Mouse (Mus musculus) midbrain, embryonic 11.5 days (tissue): Measurements from ENCODE around the gene Trabd. TPM values are rescaled to one million over a fixed set of nuclear protein-coding genes. Genes with fewer than 3 reads are reported as not detected.

Experiments
- ATAC-seq: fragments of 200-750 bp; cut with Nextera tagmentation; 2 replicates; pipeline ENCODE4 v1.8.0; 2017; ENCODE audit warnings: moderate TSS enrichment, moderate library complexity; ENCODE audit not compliant: low FRiP score
- DNase-seq: peaks from one replicate; pipeline ENCODE4 v3.0.0; 2015; ENCODE audit warnings: low spot score; ENCODE audit errors: missing footprints
- H3K27ac ChIP-seq: fragments of 300-500 bp; sonication (generic); 2 replicates; pipeline ENCODE4 v1.5.1; 2014; ENCODE audit warnings: low read depth, low read length
- H3K27me3 ChIP-seq: fragments of 300-500 bp; sonication (generic); 2 replicates; pipeline ENCODE4 v1.6.1; 2014; ENCODE audit warnings: mild to moderate bottlenecking, low read length, moderate library complexity, mixed read lengths; ENCODE audit not compliant: control insufficient read depth, insufficient read depth
- H3K36me3 ChIP-seq: fragments of 300-500 bp; sonication (generic); 2 replicates; pipeline ENCODE4 v1.6.1; 2014; ENCODE audit warnings: mild to moderate bottlenecking, low read length, moderate library complexity, mixed read lengths; ENCODE audit not compliant: control insufficient read depth, insufficient read depth
- H3K4me1 ChIP-seq: fragments of 300-500 bp; sonication (generic); 2 replicates; pipeline ENCODE4 v1.6.1; 2014; ENCODE audit warnings: low read length; ENCODE audit not compliant: control insufficient read depth, insufficient read depth
- H3K4me2 ChIP-seq: fragments of 300-500 bp; sonication (generic); 2 replicates; pipeline ENCODE4 v1.6.1; 2014; ENCODE audit warnings: mild to moderate bottlenecking, moderate library complexity
- H3K4me3 ChIP-seq: fragments of 300-500 bp; sonication (generic); 2 replicates; pipeline ENCODE4 v1.5.1; 2014; ENCODE audit warnings: low read depth, low read length
- H3K9ac ChIP-seq: fragments of 300-500 bp; sonication (generic); 2 replicates; pipeline ENCODE4 v1.6.1; 2014; ENCODE audit warnings: low read length
- H3K9me3 ChIP-seq: fragments of 300-500 bp; sonication (generic); 2 replicates; pipeline ENCODE4 v1.6.1; 2016; ENCODE audit warnings: low read length; ENCODE audit not compliant: control insufficient read depth
- WGBS: fragments of 180-500 bp; shearing (Covaris S2); extraction: QIAGEN DNeasy Blood & Tissue Kit; methylation state at CpG from one replicate; pipeline ENCODE4 v1.1.7; 2014; 5-methylcytosine and 5-hydroxymethylcytosine counted together
- polyA plus RNA-seq: library from polyadenylated mRNA; unstranded; fragments of >200 nt; fragmentation: Nextera tagmentation; extraction: Ambion mirVana; gene quantifications from 2 replicates; pipeline ENCODE4 v1.2.1, GENCODE M21; 2014

The Trabd gene
- polyA plus RNA-seq, 1 experiment from 2014 or later: 43.2 TPM

DNA sequence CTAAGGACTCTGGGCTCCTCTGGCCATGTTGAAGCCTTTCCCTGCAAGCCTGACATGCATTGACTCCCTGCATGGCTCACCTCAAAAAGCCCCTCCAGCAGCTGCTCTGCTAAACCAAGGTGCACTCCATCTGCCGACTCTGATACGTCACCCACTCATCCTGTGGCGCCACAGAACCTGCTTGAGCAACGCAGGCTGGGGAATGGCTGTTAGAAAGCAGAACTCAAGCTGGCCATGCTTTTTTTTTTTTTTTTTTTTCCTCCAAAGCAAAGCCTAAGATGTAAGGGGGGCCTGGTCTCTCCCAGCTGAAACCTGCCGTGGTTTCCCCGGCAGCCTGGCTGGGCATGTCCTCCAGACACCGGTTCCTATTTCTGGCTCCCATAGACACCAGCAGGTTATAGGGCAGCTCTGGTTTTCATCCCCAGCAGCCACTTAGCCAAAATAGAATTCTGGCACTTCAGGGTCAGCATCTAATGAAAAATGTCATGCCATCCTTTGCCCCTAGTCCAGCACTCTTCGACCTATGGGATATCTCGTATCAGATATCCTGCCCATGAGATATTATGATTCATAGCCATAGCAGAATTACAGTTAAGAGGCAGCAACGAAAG lies 826 bp upstream of the Trabd start:
- no peak overlapping the region for H3K4me3 ChIP-seq
- peaks cover 22% of the 10 kb centered on the region for H3K4me1 ChIP-seq
- H3K4me2 ChIP-seq: no peak overlapping the region
- WGBS: 88% methylated on average over 10 of the region's 10 CpGs
- H3K9ac ChIP-seq: no peak overlapping the region
- H3K36me3 ChIP-seq: no peaks in the 10 kb centered on the region
- peaks cover 2% of the 10 kb centered on the region for H3K27me3 ChIP-seq
- DNase-seq (no peak), ATAC-seq (no peak)
- no peaks in the 10 kb centered on the region for H3K9me3 ChIP-seq
- H3K27ac ChIP-seq: no peak overlapping the region

DNA sequence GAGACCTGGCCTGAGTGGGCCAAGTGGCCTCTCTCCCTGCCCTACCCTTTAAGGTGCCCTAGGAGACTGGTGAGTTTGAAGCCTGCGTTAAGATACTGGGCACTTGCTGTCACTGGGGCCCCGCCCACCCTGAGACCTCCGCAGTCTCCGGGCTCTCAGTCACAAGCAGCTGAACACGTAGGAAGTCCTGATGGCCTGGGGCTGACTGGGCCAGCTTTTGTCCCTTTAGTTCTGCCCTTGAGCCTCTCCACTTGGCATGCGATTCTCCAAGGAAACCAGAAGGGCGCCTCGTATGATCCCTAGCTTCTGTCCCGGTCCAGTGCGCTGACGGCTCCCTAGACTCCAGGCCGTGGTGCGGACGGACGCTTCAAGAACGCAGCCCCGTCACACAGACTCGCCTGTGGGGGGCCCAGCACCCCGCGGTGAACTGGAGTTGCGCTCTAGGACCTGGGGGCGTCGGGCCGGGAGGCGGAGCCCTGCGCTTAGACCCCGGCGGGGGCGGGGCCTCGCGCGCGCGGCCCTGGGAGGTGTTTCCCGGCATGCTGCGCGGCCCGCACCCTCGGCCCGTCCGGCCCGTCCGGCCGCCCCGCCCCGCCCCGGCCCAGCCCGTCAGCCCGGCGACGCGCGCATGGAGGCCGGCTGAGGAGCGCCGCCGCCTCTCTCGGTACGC lies 689 bp downstream of the Trabd start:
- Histone ChIP-seq H3K4me1 (peaks cover 22% of the 10 kb centered on the region), H3K27ac (peak overlapping the region; percentile 73), H3K4me2 (peak overlapping the region; percentile 80), H3K9me3 (no peaks in the 10 kb centered on the region), H3K4me3 (peak overlapping the region; percentile 87), H3K9ac (peak overlapping the region; percentile 89), H3K36me3 (no peaks in the 10 kb centered on the region), H3K27me3 (no peaks in the 10 kb centered on the region)
- ATAC-seq (peak; percentile 92), DNase-seq (peak; percentile 99)
- WGBS: 0% methylated on average over 57 of the region's 59 CpGs

DNA sequence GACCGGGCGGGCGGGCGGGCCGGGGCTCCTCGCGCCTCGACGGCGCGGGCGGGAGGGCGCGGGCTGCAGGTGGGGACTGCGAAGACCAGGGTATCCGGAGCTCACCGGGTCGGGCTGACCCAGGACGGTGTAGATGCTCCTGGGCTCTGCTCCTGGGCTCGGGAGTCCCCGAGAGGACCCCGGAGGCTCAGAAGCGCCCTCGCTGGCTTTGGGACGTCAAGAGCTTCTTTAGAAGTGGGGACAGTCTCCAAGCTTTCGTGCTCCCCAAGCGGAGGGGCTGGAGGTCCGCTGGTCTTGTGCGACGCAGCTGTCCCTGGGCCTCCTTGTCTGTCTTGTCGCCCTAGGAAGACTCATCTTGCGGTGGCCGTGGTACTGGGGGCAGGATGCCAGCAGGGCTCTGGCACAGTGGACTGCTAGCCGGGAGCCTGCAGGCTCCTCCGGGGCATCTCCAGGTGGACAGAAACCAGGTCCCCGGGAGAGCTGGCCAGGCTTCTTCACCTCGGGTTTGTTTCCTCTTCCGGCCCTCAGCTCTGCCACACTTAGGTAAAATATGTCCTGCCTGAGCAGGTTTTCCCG lies 1.3 kb downstream of the Trabd start:
- WGBS: under 1% methylated on average over 36 of the region's 39 CpGs
- peak; percentile 41 for ATAC-seq

DNA sequence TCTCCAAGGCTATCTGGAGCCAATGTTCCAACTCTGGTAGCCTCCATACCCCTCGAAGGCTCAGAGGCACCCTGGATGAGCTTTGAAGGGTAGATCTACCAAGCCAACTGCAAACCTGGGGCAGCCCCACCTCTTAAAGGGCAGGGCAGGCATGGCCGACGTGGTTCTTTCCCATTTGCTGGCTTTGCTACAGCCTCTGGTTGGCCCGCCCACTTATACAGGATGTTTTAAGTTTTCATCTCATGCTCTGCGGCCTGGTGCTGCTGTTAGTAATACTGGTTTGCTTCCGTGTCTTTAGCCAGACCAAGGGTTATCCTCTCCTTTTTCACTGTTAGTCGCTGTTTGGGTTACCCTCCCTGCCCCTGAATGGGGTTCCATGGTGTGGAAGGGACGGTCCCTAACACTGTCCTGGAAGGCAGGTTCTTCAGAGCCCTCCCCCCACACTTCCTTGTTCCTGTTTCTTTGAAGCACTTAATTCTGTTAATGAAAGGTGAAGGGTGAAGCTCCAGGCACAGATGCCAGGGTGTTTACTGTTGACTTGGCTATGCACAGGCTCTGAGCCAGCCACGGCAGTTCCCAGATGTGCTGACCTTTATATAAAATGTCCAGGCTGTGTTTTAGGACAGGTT lies 3.4 kb downstream of the Trabd start:
- no peak overlapping the region for H3K4me2 ChIP-seq
- H3K4me3 ChIP-seq: no peak overlapping the region

More for the DNA sequence above, 1.3 kb downstream of the Trabd start:
- Histone ChIP-seq H3K4me3 (peak overlapping the region; percentile 87), H3K27ac (peak overlapping the region; percentile 65), H3K27me3 (no peaks in the 10 kb centered on the region), H3K9me3 (no peaks in the 10 kb centered on the region), H3K4me1 (peaks cover 22% of the 10 kb centered on the region), H3K36me3 (no peaks in the 10 kb centered on the region), H3K4me2 (peak overlapping the region; percentile 80), H3K9ac (peak overlapping the region; percentile 89)
- DNase-seq: peak; percentile 94

DNA sequence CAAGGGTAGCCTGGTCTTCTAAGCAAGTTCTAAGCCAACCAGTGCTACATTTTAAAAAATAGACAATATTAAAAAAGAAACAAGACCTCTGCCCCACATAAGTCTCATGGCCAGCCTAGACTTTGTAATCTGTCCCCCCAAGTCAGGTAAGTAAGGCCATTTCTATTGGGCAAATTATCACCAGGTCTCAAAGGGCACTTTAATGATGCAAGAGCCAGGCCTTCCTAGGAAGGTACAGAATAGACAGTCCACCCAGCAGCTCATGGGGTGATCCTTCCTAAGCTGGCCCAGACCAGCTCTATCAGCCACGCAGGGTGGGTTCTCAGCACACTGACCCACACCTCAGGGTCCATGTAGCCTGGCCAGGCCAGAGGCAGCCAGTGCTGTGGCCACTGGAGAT lies 9.0 kb downstream of the Trabd start:
- no peaks in the 10 kb centered on the region for H3K9me3 ChIP-seq
- peaks cover 16% of the 10 kb centered on the region; the same call in 1 of the 2 replicates for H3K36me3 ChIP-seq
- no peak overlapping the region for H3K4me2 ChIP-seq
- H3K27ac ChIP-seq: no peak overlapping the region
- H3K27me3 ChIP-seq: no peaks in the 10 kb centered on the region
- DNase-seq (no peak), ATAC-seq (no peak)
- H3K4me1 ChIP-seq: 0 out of 2 replicates have a peak, but pooled peaks cover 2% of the 10 kb centered on the region
- WGBS: 88% methylated on average over 1 of the region's 1 CpGs
- no peak overlapping the region for H3K9ac ChIP-seq
- H3K4me3 ChIP-seq: no peak overlapping the region

More for the DNA sequence above, 3.4 kb downstream of the Trabd start:
- DNase-seq (no peak), ATAC-seq (no peak)
- Histone ChIP-seq H3K27me3 (no peaks in the 10 kb centered on the region), H3K4me1 (peaks cover 22% of the 10 kb centered on the region), H3K27ac (no peak overlapping the region), H3K36me3 (peaks cover 5% of the 10 kb centered on the region; the same call in 1 of the 2 replicates), H3K9ac (no peak overlapping the region), H3K9me3 (no peaks in the 10 kb centered on the region)
- 70% methylated on average over 9 of the region's 9 CpGs for WGBS

DNA sequence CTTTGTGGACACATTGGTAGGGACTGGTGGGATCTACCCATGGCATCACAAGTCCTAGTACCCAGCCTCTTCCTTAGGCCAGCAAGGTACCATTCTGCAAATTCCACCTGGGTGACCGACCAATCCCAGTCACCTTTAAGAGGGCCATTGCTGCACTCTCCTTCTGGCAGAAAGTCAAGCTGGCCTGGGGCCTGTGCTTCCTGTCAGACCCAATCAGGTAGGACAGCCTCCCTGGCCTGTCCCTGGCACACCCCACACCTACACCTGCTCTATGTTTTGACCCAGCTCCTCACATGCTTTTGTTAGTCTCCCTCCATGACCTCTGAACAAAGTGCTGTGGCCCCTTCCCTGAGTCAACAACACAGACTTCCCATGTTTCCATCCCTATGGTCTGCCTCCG lies 9.9 kb downstream of the Trabd start:
- Histone ChIP-seq H3K9me3 (no peaks in the 10 kb centered on the region), H3K4me1 (peaks cover 7% of the 10 kb centered on the region), H3K27ac (no peak overlapping the region), H3K9ac (no peak overlapping the region), H3K27me3 (no peaks in the 10 kb centered on the region), H3K4me2 (no peak overlapping the region), H3K4me3 (no peak overlapping the region), H3K36me3 (peaks cover 16% of the 10 kb centered on the region; the same call in 1 of the 2 replicates)
- DNase-seq (no peak), ATAC-seq (no peak)
- 95% methylated on average over 2 of the region's 2 CpGs for WGBS

DNA sequence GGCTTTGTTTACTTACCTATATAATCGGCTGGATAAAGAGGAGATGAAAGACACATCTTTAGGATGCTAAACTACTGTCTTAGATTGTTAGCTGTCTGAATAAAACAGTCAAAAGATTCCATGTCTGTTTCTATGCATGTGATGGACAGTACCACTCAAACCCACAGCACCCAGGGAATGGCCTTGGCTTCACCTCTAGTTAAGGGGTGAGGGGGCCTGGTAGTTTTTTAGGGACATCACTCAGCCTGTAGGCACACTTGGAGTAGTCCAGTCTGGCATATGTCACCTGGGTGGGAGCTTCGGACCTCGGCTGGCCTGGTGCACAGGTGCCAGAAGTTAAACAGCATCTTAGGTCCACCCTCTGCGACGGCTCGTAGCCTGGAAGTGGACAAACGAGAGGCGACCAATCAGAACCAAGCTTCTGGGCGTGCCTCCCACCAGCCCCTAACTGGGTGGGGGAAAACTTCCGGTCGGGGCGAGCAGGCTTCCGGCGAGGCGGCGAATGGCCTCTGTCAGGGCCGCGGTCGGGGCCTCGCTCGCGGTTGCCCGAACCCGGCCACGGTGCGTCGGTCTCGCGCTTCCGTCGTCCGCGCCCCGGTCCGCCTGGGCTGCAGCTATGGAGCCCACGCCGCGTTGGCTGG lies 13.8 kb downstream of the Trabd start, which contains the start of gene Selenoo:
Gene Selenoo (plus strand): TSS at position 478 of the 641 bp plus-strand sequence.
- no peaks in the 10 kb centered on the region for H3K27me3 ChIP-seq
- 2% methylated on average over 38 of the region's 38 CpGs for WGBS
- H3K27ac ChIP-seq: peak within 1 kb of the TSS; percentile 40; the same call in 1 of the 2 replicates
- H3K4me3 ChIP-seq: peak within 1 kb of the TSS; percentile 97
- DNase-seq: peak; percentile 98
- H3K36me3 ChIP-seq: peaks cover 17% of the 10 kb centered on the region
- peaks cover 10% of the 10 kb centered on the region for H3K4me1 ChIP-seq
- H3K4me2 ChIP-seq: peak within 1 kb of the TSS; percentile 100
- ATAC-seq: peak; percentile 96
- no peaks in the 10 kb centered on the region for H3K9me3 ChIP-seq
- peak within 1 kb of the TSS; percentile 92 for H3K9ac ChIP-seq

DNA sequence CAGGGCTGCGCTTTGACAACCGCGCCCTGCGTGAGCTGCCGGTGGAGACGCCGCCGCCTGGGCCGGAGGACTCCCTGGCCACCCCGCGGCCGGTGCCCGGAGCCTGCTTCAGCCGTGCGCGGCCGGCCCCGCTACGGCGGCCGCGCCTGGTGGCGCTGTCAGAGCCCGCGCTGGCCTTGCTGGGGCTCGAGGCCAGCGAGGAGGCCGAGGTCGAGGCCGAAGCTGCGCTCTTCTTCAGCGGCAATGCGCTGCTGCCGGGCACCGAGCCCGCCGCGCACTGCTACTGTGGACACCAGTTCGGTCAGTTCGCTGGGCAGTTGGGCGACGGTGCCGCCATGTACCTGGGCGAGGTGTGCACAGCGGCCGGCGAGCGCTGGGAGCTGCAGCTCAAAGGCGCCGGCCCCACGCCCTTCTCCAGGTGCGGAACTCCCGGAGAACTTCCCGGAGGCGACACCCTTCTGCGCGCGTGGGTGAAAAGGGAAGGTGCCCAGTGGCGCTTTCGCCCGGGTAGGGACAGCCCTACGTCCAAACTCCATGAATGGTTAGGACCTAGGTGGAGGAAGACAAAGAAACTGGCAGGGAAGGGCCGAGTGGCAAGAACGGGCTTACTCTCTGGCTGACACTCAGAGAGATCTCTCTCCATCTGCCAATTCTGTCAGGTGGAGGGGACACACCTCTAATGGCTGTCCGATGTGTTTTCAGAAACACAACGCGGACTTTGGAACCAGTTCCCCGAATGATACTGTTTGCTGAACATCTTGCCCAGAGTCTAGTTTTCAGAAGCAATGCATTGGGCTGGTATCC lies 14.5 kb downstream of the Trabd start:
- H3K27me3 ChIP-seq: no peaks in the 10 kb centered on the region
- peak overlapping the region; percentile 40; the same call in 1 of the 2 replicates for H3K27ac ChIP-seq
- H3K9ac ChIP-seq: peak overlapping the region; percentile 92
- peaks cover 10% of the 10 kb centered on the region for H3K4me1 ChIP-seq
- no peaks in the 10 kb centered on the region for H3K9me3 ChIP-seq
- H3K4me3 ChIP-seq: peak overlapping the region; percentile 97
- peak overlapping the region; percentile 100 for H3K4me2 ChIP-seq
- peaks cover 17% of the 10 kb centered on the region for H3K36me3 ChIP-seq
- DNase-seq (no peak), ATAC-seq (peak; percentile 69)
- WGBS: 3% methylated on average over 68 of the region's 68 CpGs
